ENCODE assay signal across 9 mouse cellular contexts in the genomic region with DNA sequence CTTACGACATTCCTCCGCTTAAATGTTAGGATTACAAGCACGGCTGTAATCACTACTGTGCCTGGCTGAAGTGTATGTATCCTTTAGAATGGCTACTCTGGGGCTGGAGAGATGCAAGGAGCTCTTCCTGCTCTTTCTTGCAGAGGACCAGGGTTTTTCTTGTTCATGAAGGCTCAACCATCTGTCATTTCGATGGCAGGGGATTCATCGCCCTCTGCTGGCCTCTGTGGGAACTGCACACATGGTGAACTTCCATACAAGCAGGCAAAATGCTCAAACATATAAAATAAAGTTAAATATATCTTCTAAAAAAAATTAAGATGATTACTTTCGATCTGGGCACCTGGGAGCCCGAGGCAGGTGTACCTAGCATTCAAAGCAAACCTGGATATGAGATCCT. TPM values are rescaled to one million over a fixed set of nuclear protein-coding genes. Genes with fewer than 3 reads are reported as not detected.
A peak's percentile ranks its signal among the peaks of the same experiment; 100 is the strongest.
DNase-seq lines count a peak whose midpoint lies in the region; ATAC-seq and TF ChIP-seq lines count a peak whose summit lies in the region.
"Had no signal": no experiment of that assay in that cellular context is flagged by ENCODE, and none has a peak within 500 bp of the region (broad histone marks: within the 10 kb centered on the region; RNA-seq: fewer than 3 reads in every experiment).

No protein-coding gene starts in this region.

- peaks cover 13% of the 10 kb centered on the region; the same call in 1 of the 2 replicates for H3K36me3 ChIP-seq in hindbrain, embryonic 11.5 days (ENCODE audit: control insufficient read depth, insufficient read depth, low read length)
- H3K36me3 ChIP-seq in hindbrain, embryonic 13.5 days, result peaks cover 85% of the 10 kb centered on the region

- peak; percentile 91 for TF ChIP-seq CTCF in Patski (IDR thresholded peaks at IDR 0.05)
- peak; percentile 97 for TF ChIP-seq CTCF in left cerebral cortex, adult 2 months (IDR thresholded peaks at IDR 0.05)

- DNase-seq in hindbrain, embryonic 11.5 days (ENCODE audit: low spot score), result peak; percentile 88
- no peak for DNase-seq in Patski (ENCODE audit: low read depth, low spot score)
- DNase-seq in cerebellum, postnatal 36 days, result peak; percentile 86 to 92
- peak; percentile 25 to 49 for DNase-seq in gastrocnemius, postnatal 36 days
- DNase-seq in left cerebral cortex, adult 2 months (ENCODE audit: extremely low spot score in 1 of 2, low spot score in 2 of 2), result peak; percentile 69 to 86
- DNase-seq in telencephalon, adult 2 months (ENCODE audit: low read depth, low spot score), result peak; percentile 68

- H3K27ac ChIP-seq in hindbrain, embryonic 11.5 days (ENCODE audit: low read depth, low read length), result no peak overlapping the region
- H3K27ac ChIP-seq in hindbrain, embryonic 13.5 days, result no peak overlapping the region
- H3K27ac ChIP-seq in left cerebral cortex, adult 2 months, result 0 out of 2 replicates have a peak overlapping the region, but pooled peaks have one; percentile 17

- H3K9me3 ChIP-seq in hindbrain, embryonic 11.5 days (ENCODE audit: control insufficient read depth, low read length), result no peaks in the 10 kb centered on the region
- H3K9me3 ChIP-seq in hindbrain, embryonic 13.5 days, result no peaks in the 10 kb centered on the region

- 57% methylated on average over 7 of the region's 7 CpGs for WGBS in hindbrain, embryonic 11.5 days
- 57% methylated on average over 7 of the region's 7 CpGs for WGBS in hindbrain, embryonic 13.5 days

- ATAC-seq in hindbrain, embryonic 11.5 days (ENCODE audit: low FRiP score), result no peak
- ATAC-seq in hindbrain, embryonic 13.5 days (ENCODE audit: low FRiP score), result no peak
- no peak for ATAC-seq in Patski
- ATAC-seq in monocyte, adult 5-6 weeks (replicated peaks; ENCODE audit: insufficient number of reproducible peaks, low FRiP score, low TSS enrichment, poor library complexity, severe bottlenecking), result peak; percentile 73; the same call in 1 of the 2 replicates

- no peak overlapping the region for H3K9ac ChIP-seq in hindbrain, embryonic 11.5 days (ENCODE audit: low read depth, low read length)
- no peak overlapping the region for H3K9ac ChIP-seq in hindbrain, embryonic 13.5 days

- POLR2A ChIA-PET in Patski (lab: Charles Lee), result interaction anchor here (1.2 kb wide), 1 partner anchor 24 kb away, joined by 3 read pairs; no protein-coding TSS in a partner anchor

- CTCF ChIA-PET in Patski (lab: Charles Lee), result interaction anchor here (1.3 to 2.2 kb wide), 2 partner anchors 11 to 15 kb away, joined by 5 to 7 read pairs; no protein-coding TSS in a partner anchor

- no peak overlapping the region for H3K4me2 ChIP-seq in hindbrain, embryonic 11.5 days (replicated peaks; ENCODE audit: low read depth, low read length)
- H3K4me2 ChIP-seq in hindbrain, embryonic 13.5 days, result no peak overlapping the region

- H3K4me1 ChIP-seq in hindbrain, embryonic 11.5 days (replicated peaks; ENCODE audit: control insufficient read depth, insufficient read depth, low read length), result no peaks in the 10 kb centered on the region
- H3K4me1 ChIP-seq in hindbrain, embryonic 13.5 days (replicated peaks), result no peaks in the 10 kb centered on the region

- intact Hi-C loops in gastrocnemius, postnatal 36 days (cut with DNase I), result no loop called here
- intact Hi-C loops in left cerebral cortex, adult 2 months (cut with DNase I), result loop anchor here (2.0 kb wide), 1 partner anchor 25 kb away; no protein-coding TSS in a partner anchor

- no peaks in the 10 kb centered on the region for H3K27me3 ChIP-seq in hindbrain, embryonic 11.5 days (ENCODE audit: control insufficient read depth, insufficient read depth, low read length)
- H3K27me3 ChIP-seq in hindbrain, embryonic 13.5 days, result no peaks in the 10 kb centered on the region
- H3K27me3 ChIP-seq in Patski, result no peaks in the 10 kb centered on the region

- in situ Hi-C loops in Patski (cut with MboI; ENCODE audit: low pct_unique_long_range_greater_than_20kb), result no loop called here

- H3K4me3 ChIP-seq in hindbrain, embryonic 11.5 days (ENCODE audit: low read depth, low read length), result no peak overlapping the region
- H3K4me3 ChIP-seq in hindbrain, embryonic 13.5 days, result no peak overlapping the region
- no peak overlapping the region for H3K4me3 ChIP-seq in left cerebral cortex, adult 2 months
- H3K4me3 ChIP-seq: erythroblast, embryonic 14.5 days had no signal

RNA-seq across cellular contexts. Expression of a gene that starts 30.2 kb away (rescaled TPM):
- polyA plus RNA-seq in hindbrain, embryonic 11.5 days (2014; fragmentation: Nextera tagmentation; extraction: Ambion mirVana), result 40.1 and 48.8 TPM in 2 replicates
- polyA plus RNA-seq in hindbrain, embryonic 13.5 days (2015; fragmentation: Nextera tagmentation; extraction: Ambion mirVana), result 253 and 258 TPM in 2 replicates
- polyA plus RNA-seq in Patski (2021), result 0.05 TPM
- total RNA-seq in gastrocnemius, postnatal 36 days (2021), result under 1 TPM; 0.08 to 0.15 TPM
- total RNA-seq in left cerebral cortex, adult 2 months (2021), result 1,000 to 10,000 TPM; 1,970 to 2,141 TPM
- 54.0 to 91.3 TPM (median 63.7 TPM) in 3 replicates for total RNA-seq in monocyte, adult 5-6 weeks (2017)

RNA-seq across cellular contexts. Expression of a gene that starts 36.2 kb away (rescaled TPM):
- 8.9 and 14.4 TPM in 2 replicates for polyA plus RNA-seq in hindbrain, embryonic 11.5 days (2014; fragmentation: Nextera tagmentation; extraction: Ambion mirVana)
- polyA plus RNA-seq in hindbrain, embryonic 13.5 days (2015; fragmentation: Nextera tagmentation; extraction: Ambion mirVana), result 16.1 and 18.0 TPM in 2 replicates
- 49.5 TPM for polyA plus RNA-seq in Patski (2021)
- total RNA-seq in gastrocnemius, postnatal 36 days (2021), result 1 to 10 TPM; 2.6 to 3.2 TPM
- 100 to 1,000 TPM; 207 to 218 TPM for total RNA-seq in left cerebral cortex, adult 2 months (2021)
- total RNA-seq in monocyte, adult 5-6 weeks (2017), result 0.48 to 2.9 TPM in 2 of 3 replicates, not detected in the other

RNA-seq across cellular contexts. Expression of a gene that starts 36.5 kb away (rescaled TPM):
- 17.9 and 19.9 TPM in 2 replicates for polyA plus RNA-seq in hindbrain, embryonic 11.5 days (2014; fragmentation: Nextera tagmentation; extraction: Ambion mirVana)
- 33.8 and 34.0 TPM in 2 replicates for polyA plus RNA-seq in hindbrain, embryonic 13.5 days (2015; fragmentation: Nextera tagmentation; extraction: Ambion mirVana)
- 30.0 TPM for polyA plus RNA-seq in Patski (2021)
- 1 to 10 TPM; 6.0 to 8.0 TPM for total RNA-seq in gastrocnemius, postnatal 36 days (2021)
- total RNA-seq in left cerebral cortex, adult 2 months (2021), result 10 to 100 TPM; 37.1 to 37.7 TPM
- 1.5 to 4.7 TPM (median 3.4 TPM) in 3 replicates for total RNA-seq in monocyte, adult 5-6 weeks (2017)

Comparison
In these comparisons a context has a peak if more than half of its experiments do, and no peak if none do; other contexts are left out.
1. RNA of a gene that starts 30.2 kb away (total RNA-seq): 1,970 to 2,141 TPM in left cerebral cortex, adult 2 months and 54.0 to 91.3 TPM in monocyte, adult 5-6 weeks; 0.08 to 0.15 TPM in gastrocnemius, postnatal 36 days; every median in the first group is over 10 times any median in the second.
2. RNA of a gene that starts 36.2 kb away (total RNA-seq): 207 to 218 TPM in left cerebral cortex, adult 2 months; 2.6 to 3.2 TPM in gastrocnemius, postnatal 36 days and 0.48 to 2.9 TPM in monocyte, adult 5-6 weeks; every median in the first group is over 10 times any median in the second.